Mouse (Mus musculus) intestine, embryonic 14.5 days (tissue): Measurements from ENCODE around the gene Col16a1. TPM values are rescaled to one million over a fixed set of nuclear protein-coding genes. Genes with fewer than 3 reads are reported as not detected.

Experiments
- ATAC-seq: fragments of 200-750 bp; cut with Nextera tagmentation; replicated peaks from 2 replicates; pipeline ENCODE4 v1.8.0; 2017; ENCODE audit warnings: low read depth, moderate number of reproducible peaks, moderate TSS enrichment, moderate library complexity; ENCODE audit not compliant: low FRiP score, low TSS enrichment
- DNase-seq: peaks from one replicate; pipeline ENCODE4 v3.0.0-alpha.2; 2018; ENCODE audit warnings: low spot score
- H3K27ac ChIP-seq: fragments of 300-500 bp; sonication (generic); 2 replicates; pipeline ENCODE4 v1.5.1; 2014; ENCODE audit warnings: low read depth, mild to moderate bottlenecking, control low read depth
- H3K27me3 ChIP-seq: fragments of 300-500 bp; sonication (generic); replicated peaks from 2 replicates; pipeline ENCODE4 v1.6.1; 2014; ENCODE audit warnings: low read length, control low read depth; ENCODE audit not compliant: control insufficient read depth, insufficient read depth
- H3K36me3 ChIP-seq: fragments of 300-500 bp; sonication (generic); 2 replicates; pipeline ENCODE4 v1.6.1; 2014; ENCODE audit warnings: low read length, control low read depth; ENCODE audit not compliant: control insufficient read depth, insufficient read depth
- H3K4me1 ChIP-seq: fragments of 300-500 bp; sonication (generic); replicated peaks from 2 replicates; pipeline ENCODE4 v1.6.1; 2014; ENCODE audit warnings: low read length, control low read depth, mixed read lengths; ENCODE audit not compliant: control insufficient read depth, insufficient read depth
- H3K4me2 ChIP-seq: fragments of 300-500 bp; sonication (generic); 2 replicates; pipeline ENCODE4 v1.6.1; 2014; ENCODE audit warnings: low read length
- H3K4me3 ChIP-seq: fragments of 300-500 bp; sonication (generic); 2 replicates; pipeline ENCODE4 v1.5.1; 2014; ENCODE audit warnings: low read depth, low read length, control low read depth, mixed read lengths
- H3K9ac ChIP-seq: fragments of 300-500 bp; sonication (generic); 2 replicates; pipeline ENCODE4 v1.6.1; 2014; ENCODE audit warnings: mild to moderate bottlenecking, low read length
- H3K9me3 ChIP-seq: fragments of 300-500 bp; sonication (generic); 2 replicates; pipeline ENCODE4 v1.6.1; 2016; ENCODE audit warnings: low read length, control low read depth; ENCODE audit not compliant: control insufficient read depth
- WGBS: fragments of 180-500 bp; shearing (Covaris S2); extraction: QIAGEN DNeasy Blood & Tissue Kit; methylation state at CpG from one replicate; pipeline ENCODE4 v1.1.7; 2014; 5-methylcytosine and 5-hydroxymethylcytosine counted together
- polyA plus RNA-seq: library from polyadenylated mRNA; unstranded; fragments of >200 nt; fragmentation: Nextera tagmentation; extraction: Ambion mirVana; gene quantifications from 2 replicates; pipeline ENCODE4 v1.2.1, GENCODE M21; 2014

Gene Col16a1
- polyA plus RNA-seq, 1 experiment from 2014 or later: 56.9 TPM

GRCm38 (mm10) chr4:130036112-130036511 is 11.5 kb upstream of the Col16a1 start:
- 5% methylated on average over 8 of the region's 8 CpGs for WGBS
- H3K4me3 ChIP-seq: no peak overlapping the region
- DNase-seq: peak; percentile 81

GRCm38 (mm10) chr4:130036573-130037401 is 10.9 kb upstream of the Col16a1 start:
- no peak overlapping the region for H3K9ac ChIP-seq
- peak; percentile 78 for DNase-seq
- peak overlapping the region; percentile 84 for H3K27ac ChIP-seq
- H3K27me3 ChIP-seq: peaks cover 11% of the 10 kb centered on the region
- H3K4me3 ChIP-seq: no peak overlapping the region
- peak overlapping the region; percentile 28 for H3K4me2 ChIP-seq
- H3K9me3 ChIP-seq: no peaks in the 10 kb centered on the region
- 6% methylated on average over 23 of the region's 23 CpGs for WGBS
- H3K36me3 ChIP-seq: no peaks in the 10 kb centered on the region
- peaks cover 12% of the 10 kb centered on the region; the same call in 1 of the 2 replicates for H3K4me1 ChIP-seq
- ATAC-seq: peak; percentile 88

More at GRCm38 (mm10) chr4:130036112-130036511, 11.5 kb upstream of the Col16a1 start:
- Histone ChIP-seq H3K4me2 (no peak overlapping the region; the same call in 1 of the 2 replicates), H3K27me3 (peaks cover 11% of the 10 kb centered on the region), H3K9ac (no peak overlapping the region), H3K27ac (peak overlapping the region; percentile 84), H3K4me1 (peaks cover 12% of the 10 kb centered on the region; the same call in 1 of the 2 replicates), H3K36me3 (no peaks in the 10 kb centered on the region), H3K9me3 (no peaks in the 10 kb centered on the region)
- ATAC-seq: peak; percentile 62

- H3K36me3 ChIP-seq: no peaks in the 10 kb centered on the region
- no peak for DNase-seq
- peaks cover 12% of the 10 kb centered on the region; the same call in 1 of the 2 replicates for H3K4me1 ChIP-seq
- no peak overlapping the region for H3K4me2 ChIP-seq
- H3K4me3 ChIP-seq: no peak overlapping the region
- H3K27me3 ChIP-seq: peaks cover 9% of the 10 kb centered on the region
- H3K27ac ChIP-seq: no peak overlapping the region
- no peak overlapping the region for H3K9ac ChIP-seq
- no peak for ATAC-seq
- WGBS: 48% methylated on average over 5 of the region's 5 CpGs
- no peaks in the 10 kb centered on the region for H3K9me3 ChIP-seq
Observed at GRCm38 (mm10) chr4:130039351-130039750, 8.3 kb upstream of the Col16a1 start.

- Histone ChIP-seq H3K4me1 (peaks cover 24% of the 10 kb centered on the region), H3K4me3 (no peak overlapping the region), H3K9me3 (no peaks in the 10 kb centered on the region), H3K27me3 (no peaks in the 10 kb centered on the region), H3K27ac (no peak overlapping the region), H3K4me2 (no peak overlapping the region), H3K36me3 (no peaks in the 10 kb centered on the region), H3K9ac (no peak overlapping the region)
- 85% methylated on average over 11 of the region's 11 CpGs for WGBS
- ATAC-seq (no peak), DNase-seq (no peak)
Observed at GRCm38 (mm10) chr4:130041076-130041475, 6.6 kb upstream of the Col16a1 start.

- Histone ChIP-seq H3K4me3 (no peak overlapping the region), H3K4me1 (peaks cover 22% of the 10 kb centered on the region), H3K4me2 (no peak overlapping the region), H3K27me3 (no peaks in the 10 kb centered on the region), H3K9me3 (no peaks in the 10 kb centered on the region), H3K27ac (no peak overlapping the region), H3K36me3 (no peaks in the 10 kb centered on the region), H3K9ac (no peak overlapping the region)
- no peak for ATAC-seq
- 83% methylated on average over 9 of the region's 9 CpGs for WGBS
- DNase-seq: no peak
Observed at GRCm38 (mm10) chr4:130044211-130044610, 3.4 kb upstream of the Col16a1 start.

GRCm38 (mm10) chr4:130045609-130046008 is 2.0 kb upstream of the Col16a1 start:
- Histone ChIP-seq H3K9ac (no peak overlapping the region), H3K4me1 (peaks cover 34% of the 10 kb centered on the region), H3K36me3 (no peaks in the 10 kb centered on the region), H3K9me3 (no peaks in the 10 kb centered on the region), H3K4me3 (no peak overlapping the region; the same call in 1 of the 2 replicates), H3K4me2 (peak overlapping the region; percentile 32), H3K27me3 (no peaks in the 10 kb centered on the region), H3K27ac (peak overlapping the region; percentile 95)
- DNase-seq (no peak), ATAC-seq (no peak)
- 22% methylated on average over 14 of the region's 14 CpGs for WGBS

- peak overlapping the region; percentile 74 for H3K9ac ChIP-seq
- peaks cover 34% of the 10 kb centered on the region for H3K4me1 ChIP-seq
- ATAC-seq: peak; percentile 32; the same call in 1 of the 2 replicates
Observed at GRCm38 (mm10) chr4:130048203-130048479, 501 bp downstream of the Col16a1 start.

GRCm38 (mm10) chr4:130050056-130050824 is 2.6 kb downstream of the Col16a1 start:
- Histone ChIP-seq H3K9ac (no peak overlapping the region), H3K36me3 (0 out of 2 replicates have a peak, but pooled peaks cover 28% of the 10 kb centered on the region), H3K27ac (peak overlapping the region; percentile 69), H3K9me3 (peaks cover 3% of the 10 kb centered on the region; the same call in 1 of the 2 replicates), H3K4me1 (peaks cover 33% of the 10 kb centered on the region), H3K4me3 (no peak overlapping the region), H3K4me2 (peak overlapping the region; percentile 93), H3K27me3 (no peaks in the 10 kb centered on the region)
- 63% methylated on average over 8 of the region's 8 CpGs for WGBS
- ATAC-seq (peak; percentile 7; the same call in 1 of the 2 replicates), DNase-seq (peak; percentile 84)

More at GRCm38 (mm10) chr4:130048203-130048479, 501 bp downstream of the Col16a1 start:
- no peak for DNase-seq
- Histone ChIP-seq H3K4me2 (peak overlapping the region; percentile 93), H3K9me3 (peaks cover 3% of the 10 kb centered on the region; the same call in 1 of the 2 replicates), H3K4me3 (peak overlapping the region; percentile 50), H3K27ac (peak overlapping the region; percentile 95), H3K36me3 (0 out of 2 replicates have a peak, but pooled peaks cover 11% of the 10 kb centered on the region), H3K27me3 (no peaks in the 10 kb centered on the region)
- WGBS: 35% methylated on average over 4 of the region's 4 CpGs
